Mouse (Mus musculus): ENCODE measurements around the gene Crtc2.

DNA sequence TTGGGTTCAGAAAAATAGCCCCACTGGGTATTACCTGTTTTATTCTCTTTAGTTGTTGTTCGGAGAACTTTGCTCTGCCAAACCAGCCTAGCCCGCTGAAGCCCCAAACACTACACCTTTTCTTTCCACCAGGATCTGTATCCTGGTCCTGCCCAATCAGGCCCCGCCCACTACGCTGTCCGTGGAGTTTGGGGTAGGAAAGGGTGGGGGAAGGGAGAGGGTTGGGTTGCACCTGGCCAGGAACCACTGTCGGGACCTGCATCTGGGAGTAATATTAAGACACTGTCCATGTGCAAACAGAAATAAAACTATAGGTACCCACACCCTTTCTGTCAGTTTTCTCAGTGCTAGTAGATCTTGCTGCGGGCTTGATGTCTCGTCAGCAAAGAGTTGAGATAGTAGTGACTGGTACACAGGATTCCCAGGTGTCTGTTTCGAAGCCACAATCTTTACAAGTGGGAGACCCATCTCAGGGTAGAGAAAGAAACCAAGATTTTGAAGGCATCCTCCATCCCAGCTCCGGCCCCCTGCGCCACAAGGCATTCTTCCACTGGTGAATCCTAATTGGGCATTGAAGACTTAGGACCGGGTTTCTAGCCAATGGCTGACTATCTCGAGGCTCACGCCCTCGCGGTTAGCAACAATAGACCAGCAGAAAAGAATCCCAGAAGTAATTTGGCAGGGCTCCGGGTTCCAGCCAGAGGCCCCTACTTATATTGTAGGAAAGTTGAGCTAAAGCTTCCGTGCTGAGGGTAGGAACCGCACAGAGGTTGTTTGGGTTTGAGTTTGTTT is 10.8 kb upstream of the Crtc2 start, which contains the start of gene Creb3l4:
- TF ChIP-seq POLR2A (IDR thresholded peaks at IDR 0.05; ENCODE audit: insufficient read depth, low read depth, low read length): no peak
- no peak for TF ChIP-seq CTCF (IDR thresholded peaks at IDR 0.05; ENCODE audit: insufficient read depth, low read depth, low read length)
